Mouse (Mus musculus): ENCODE measurements at regions not wholly inside any gene's neighbourhood (a gene's known extent, or its start where the extent isn't known, plus 50 kb on each side); places are given as distances from the start of the nearest gene placed in this dataset.

DNA sequence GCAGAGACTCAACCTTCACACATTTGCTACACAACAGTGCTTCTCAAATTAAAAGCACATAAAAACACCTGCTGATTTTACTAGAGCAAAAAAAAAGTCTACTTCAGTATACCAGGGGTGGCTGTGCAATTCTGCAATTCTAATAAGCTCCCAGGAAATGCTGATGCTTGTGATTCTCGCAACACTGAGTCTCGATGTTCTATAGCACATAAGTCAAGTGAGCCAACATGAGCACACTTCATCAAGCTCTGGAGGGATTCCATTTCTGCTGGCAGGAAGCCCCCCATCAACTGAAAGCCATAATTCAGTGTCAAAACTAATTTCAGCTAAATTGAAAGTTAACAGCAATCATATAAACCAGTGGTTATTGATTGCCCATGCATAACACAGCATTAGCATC lies 2676.7 kb upstream of the Gm6569 start:
- WGBS: 56% methylated on average over 2 of the region's 2 CpGs
- Histone ChIP-seq H3K4me3 (ENCODE audit: insufficient read depth, low read depth, low read length) (no peak overlapping the region), H3K27ac (ENCODE audit: insufficient read depth, low read depth, low read length) (no peak overlapping the region), H3K4me1 (ENCODE audit: control insufficient read depth, insufficient read depth, low read length) (no peaks in the 10 kb centered on the region)
- TF ChIP-seq CTCF (IDR thresholded peaks at IDR 0.05; ENCODE audit: insufficient read depth, low read depth, low read length) (no peak), POLR2A (IDR thresholded peaks at IDR 0.05; ENCODE audit: insufficient read depth, low read depth, low read length) (no peak)

DNA sequence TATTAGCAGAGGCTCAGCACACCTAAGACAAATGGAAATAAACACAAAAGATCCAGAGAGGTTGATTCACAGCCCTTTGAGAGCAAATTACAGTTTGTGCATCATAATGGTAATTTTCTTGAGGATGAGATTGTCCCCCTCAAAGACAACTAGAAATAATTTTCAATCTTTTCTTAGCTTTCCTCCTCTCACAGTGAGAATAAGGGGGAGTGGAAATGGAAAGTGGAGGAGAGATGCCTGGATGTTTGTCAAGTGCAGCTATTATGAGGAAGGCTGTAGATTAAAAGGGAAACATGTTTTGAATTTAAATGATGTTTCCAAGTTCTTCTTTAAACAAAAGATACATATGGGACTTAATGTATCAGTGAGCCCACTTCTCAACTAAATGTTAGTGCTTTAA lies 2672.3 kb upstream of the Gm6569 start:
- H3K27ac ChIP-seq (ENCODE audit: insufficient read depth, low read depth, low read length): no peak overlapping the region
- no peaks in the 10 kb centered on the region for H3K4me1 ChIP-seq (ENCODE audit: control insufficient read depth, insufficient read depth, low read length)
- H3K4me3 ChIP-seq (ENCODE audit: insufficient read depth, low read depth, low read length): no peak overlapping the region
- TF ChIP-seq CTCF (IDR thresholded peaks at IDR 0.05; ENCODE audit: insufficient read depth, low read depth, low read length): no peak
- TF ChIP-seq POLR2A (IDR thresholded peaks at IDR 0.05; ENCODE audit: insufficient read depth, low read depth, low read length): no peak

DNA sequence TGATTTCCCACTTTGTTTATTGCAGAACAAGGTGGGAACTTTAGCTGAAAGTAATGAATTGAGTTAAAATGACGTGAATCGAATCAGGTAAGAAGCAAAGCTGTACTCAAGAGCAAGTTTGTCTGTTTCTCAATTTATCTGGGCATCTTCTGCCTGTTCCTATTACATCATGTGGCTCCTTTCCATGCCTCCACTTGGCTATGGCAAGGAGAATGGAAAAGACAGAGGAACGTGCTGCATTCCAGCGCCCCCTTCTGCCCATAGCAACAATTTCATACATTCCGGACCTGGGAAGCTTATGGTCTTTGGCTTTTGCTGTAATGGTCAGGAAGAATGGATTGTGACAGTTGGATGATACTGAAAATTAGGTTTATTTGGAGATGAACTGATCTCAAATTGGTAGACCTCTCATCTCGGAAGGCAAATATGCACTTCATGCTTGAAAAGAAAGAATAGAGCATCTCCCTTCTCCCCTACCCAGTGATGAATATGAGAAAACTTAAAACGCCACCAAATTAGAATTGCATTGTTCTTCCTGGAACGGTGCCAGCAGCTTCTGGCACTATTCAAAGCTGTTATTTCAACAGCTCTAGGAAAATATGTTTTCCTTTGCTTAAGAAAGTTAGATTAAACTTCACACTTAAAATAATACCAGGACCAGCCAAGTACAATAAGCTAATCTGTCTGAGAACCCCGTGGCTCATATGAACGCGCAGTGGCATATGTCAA lies 2639.2 kb upstream of the Gm6569 start:
- no peak overlapping the region for H3K4me3 ChIP-seq (ENCODE audit: insufficient read depth, low read depth, low read length)
- H3K4me1 ChIP-seq (ENCODE audit: control insufficient read depth, insufficient read depth, low read length): no peaks in the 10 kb centered on the region
- 33% methylated on average over 11 of the region's 11 CpGs for WGBS
- H3K27ac ChIP-seq (ENCODE audit: insufficient read depth, low read depth, low read length): no peak overlapping the region
- TF ChIP-seq POLR2A (IDR thresholded peaks at IDR 0.05; ENCODE audit: insufficient read depth, low read depth, low read length) (no peak), CTCF (IDR thresholded peaks at IDR 0.05; ENCODE audit: insufficient read depth, low read depth, low read length) (no peak)

DNA sequence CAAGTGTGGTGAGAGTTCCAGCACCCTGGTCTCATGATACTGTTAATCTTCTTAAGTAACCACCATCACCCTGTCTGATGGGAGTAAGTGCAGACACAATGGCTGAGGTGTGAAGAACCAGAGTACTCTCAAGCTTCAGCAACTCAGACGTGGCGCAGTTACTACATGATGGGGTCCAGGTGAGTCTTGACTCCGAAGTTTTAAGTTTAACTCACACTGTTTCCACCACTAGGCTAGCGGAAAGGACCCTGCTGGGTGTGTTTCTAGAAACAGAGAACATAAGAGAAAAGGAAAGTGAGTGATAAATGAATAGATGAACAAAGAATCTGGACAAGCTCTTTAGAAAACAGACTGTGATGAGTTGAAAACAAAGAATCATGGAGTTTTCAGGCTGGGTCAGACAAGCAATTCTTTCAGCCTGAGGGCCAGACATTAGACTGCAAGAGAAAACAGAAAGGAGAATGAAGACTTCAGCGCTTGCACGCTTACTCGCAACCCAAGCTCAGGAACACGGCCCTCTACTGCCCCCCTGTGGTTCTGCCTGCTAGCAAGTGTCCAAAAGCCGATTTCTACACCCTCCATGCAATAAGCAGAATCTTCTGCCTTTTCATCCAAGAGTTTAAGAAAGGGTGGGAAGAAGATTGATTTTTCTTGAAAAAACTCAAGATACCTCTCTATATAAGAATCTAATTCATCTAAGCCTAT lies 2593.6 kb upstream of the Gm6569 start:
- no peak overlapping the region for H3K27ac ChIP-seq (ENCODE audit: insufficient read depth, low read depth, low read length)
- H3K4me1 ChIP-seq (ENCODE audit: control insufficient read depth, insufficient read depth, low read length): no peaks in the 10 kb centered on the region
- no peak overlapping the region for H3K4me3 ChIP-seq (ENCODE audit: insufficient read depth, low read depth, low read length)
- TF ChIP-seq CTCF (IDR thresholded peaks at IDR 0.05; ENCODE audit: insufficient read depth, low read depth, low read length) (peak; percentile 70), POLR2A (IDR thresholded peaks at IDR 0.05; ENCODE audit: insufficient read depth, low read depth, low read length) (no peak)
- 35% methylated on average over 9 of the region's 9 CpGs for WGBS

DNA sequence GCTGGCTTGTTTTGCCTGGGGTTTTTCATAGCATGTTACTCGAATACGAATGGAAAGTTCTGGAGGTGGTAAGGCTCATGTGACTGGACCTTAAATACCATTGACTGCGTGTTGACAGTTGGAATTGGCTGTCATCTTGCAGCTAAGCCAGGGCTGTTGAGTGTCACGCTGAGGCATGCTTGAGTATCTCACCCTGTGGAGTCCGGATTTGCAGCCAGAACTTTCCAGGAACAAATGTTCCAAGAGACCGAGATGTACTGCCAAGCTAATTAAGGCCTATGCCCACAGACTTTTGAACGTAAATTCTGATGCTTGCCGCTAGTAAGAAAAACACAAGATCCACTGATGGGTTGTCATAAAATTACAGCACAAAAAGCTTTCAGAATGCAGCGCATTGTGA lies 2590.8 kb upstream of the Gm6569 start:
- TF ChIP-seq POLR2A (IDR thresholded peaks at IDR 0.05; ENCODE audit: insufficient read depth, low read depth, low read length) (no peak), CTCF (IDR thresholded peaks at IDR 0.05; ENCODE audit: insufficient read depth, low read depth, low read length) (no peak)
- 60% methylated on average over 9 of the region's 9 CpGs for WGBS
- Histone ChIP-seq H3K4me1 (ENCODE audit: control insufficient read depth, insufficient read depth, low read length) (no peaks in the 10 kb centered on the region), H3K27ac (ENCODE audit: insufficient read depth, low read depth, low read length) (no peak overlapping the region), H3K4me3 (ENCODE audit: insufficient read depth, low read depth, low read length) (no peak overlapping the region)

DNA sequence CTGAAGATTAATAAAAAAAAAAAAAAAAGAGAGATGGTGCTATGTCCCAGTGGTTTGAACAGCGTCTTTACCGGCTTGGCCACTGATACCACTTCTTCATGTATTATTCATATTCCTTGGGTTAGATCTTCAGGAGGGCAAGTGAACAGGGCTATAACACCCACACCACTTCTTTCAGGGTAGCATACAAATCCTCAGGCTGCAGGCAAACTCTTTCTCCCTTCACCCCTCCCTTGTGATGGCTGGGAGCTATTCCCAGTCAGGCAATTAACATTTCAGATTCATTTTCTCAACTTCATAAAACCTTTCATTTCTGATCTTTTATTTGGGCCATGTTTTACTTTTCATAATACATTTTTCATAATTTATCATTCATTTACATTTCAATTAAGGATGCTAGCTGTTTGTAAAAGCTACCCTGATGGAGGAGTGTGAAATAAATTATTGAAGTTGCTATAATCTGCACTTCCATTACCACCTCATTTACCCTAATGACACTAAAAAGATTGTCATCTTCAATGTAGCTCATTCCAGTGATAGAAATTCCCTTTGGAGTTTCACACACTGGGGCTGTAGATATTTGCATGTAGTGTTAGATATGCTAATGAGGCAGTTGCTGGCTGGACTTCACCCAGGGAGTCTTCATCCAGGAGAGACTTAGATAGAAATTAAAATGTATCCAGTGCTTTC lies 2558.3 kb upstream of the Gm6569 start:
- Histone ChIP-seq H3K27ac (ENCODE audit: insufficient read depth, low read depth, low read length) (no peak overlapping the region), H3K4me3 (ENCODE audit: insufficient read depth, low read depth, low read length) (no peak overlapping the region), H3K4me1 (ENCODE audit: control insufficient read depth, insufficient read depth, low read length) (no peaks in the 10 kb centered on the region)
- TF ChIP-seq CTCF (IDR thresholded peaks at IDR 0.05; ENCODE audit: insufficient read depth, low read depth, low read length): no peak
- no peak for TF ChIP-seq POLR2A (IDR thresholded peaks at IDR 0.05; ENCODE audit: insufficient read depth, low read depth, low read length)
- WGBS: 92% methylated on average over 2 of the region's 2 CpGs

DNA sequence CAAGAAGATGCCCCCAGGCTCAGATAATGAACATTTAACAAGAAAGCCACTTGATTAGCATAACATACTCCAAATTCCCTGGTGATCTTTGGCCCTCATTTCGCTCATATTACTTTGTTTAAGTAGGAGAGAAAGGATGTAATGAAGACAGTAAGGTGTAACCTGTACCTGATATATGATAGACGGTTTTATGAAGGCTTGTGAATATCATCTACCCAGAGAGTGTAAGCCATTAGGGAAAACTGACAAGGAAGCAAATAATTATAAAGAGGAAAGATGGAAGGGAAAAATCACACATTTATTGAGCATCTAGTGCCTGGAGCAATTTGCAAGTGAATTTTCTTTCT lies 2557.8 kb upstream of the Gm6569 start:
- Histone ChIP-seq H3K27ac (ENCODE audit: insufficient read depth, low read depth, low read length) (no peak overlapping the region), H3K4me1 (ENCODE audit: control insufficient read depth, insufficient read depth, low read length) (no peaks in the 10 kb centered on the region), H3K4me3 (ENCODE audit: insufficient read depth, low read depth, low read length) (no peak overlapping the region)
- no peak for TF ChIP-seq CTCF (IDR thresholded peaks at IDR 0.05; ENCODE audit: insufficient read depth, low read depth, low read length)
- TF ChIP-seq POLR2A (IDR thresholded peaks at IDR 0.05; ENCODE audit: insufficient read depth, low read depth, low read length): no peak
- WGBS: 88% methylated on average over 2 of the region's 2 CpGs

DNA sequence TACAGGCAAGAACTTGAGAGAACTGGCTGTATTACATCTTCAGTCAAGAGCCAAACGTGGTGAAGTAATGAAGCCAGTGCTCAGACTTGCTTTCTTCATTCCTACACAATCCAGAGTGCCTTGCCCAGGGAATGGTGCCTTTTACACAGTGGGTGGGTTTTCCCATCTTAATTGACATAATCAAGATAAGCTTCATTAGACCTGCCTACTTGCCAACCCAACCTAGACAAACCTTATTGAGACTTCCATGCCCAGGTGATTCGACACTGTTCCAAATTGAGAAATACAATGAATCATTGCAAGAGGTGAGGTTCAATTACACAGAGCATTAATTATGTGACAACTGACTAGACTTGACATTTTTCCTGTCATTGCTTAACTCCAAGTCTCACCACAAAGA lies 2557.0 kb upstream of the Gm6569 start:
- Histone ChIP-seq H3K4me3 (ENCODE audit: insufficient read depth, low read depth, low read length) (no peak overlapping the region), H3K27ac (ENCODE audit: insufficient read depth, low read depth, low read length) (no peak overlapping the region), H3K4me1 (ENCODE audit: control insufficient read depth, insufficient read depth, low read length) (no peaks in the 10 kb centered on the region)
- TF ChIP-seq POLR2A (IDR thresholded peaks at IDR 0.05; ENCODE audit: insufficient read depth, low read depth, low read length): no peak
- no peak for TF ChIP-seq CTCF (IDR thresholded peaks at IDR 0.05; ENCODE audit: insufficient read depth, low read depth, low read length)
- 85% methylated on average over 2 of the region's 2 CpGs for WGBS

DNA sequence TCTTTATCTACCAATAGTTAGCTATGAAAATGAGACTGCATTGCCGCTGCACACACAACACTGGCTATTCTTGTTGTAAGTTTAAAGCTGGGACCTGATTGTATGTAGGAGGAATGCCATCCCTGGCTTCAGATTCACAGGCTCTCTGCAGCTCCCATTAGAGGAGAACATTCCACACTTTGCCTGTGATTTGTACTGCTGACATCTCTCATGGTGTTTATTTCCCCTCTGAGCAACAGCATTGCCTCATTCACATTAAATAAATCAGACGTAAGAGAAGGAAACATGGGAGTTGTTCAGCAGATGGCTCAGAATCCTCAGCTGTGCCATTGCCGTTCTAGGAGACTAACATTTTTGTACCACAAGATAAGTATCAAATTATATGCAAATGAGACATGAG lies 2550.6 kb upstream of the Gm6569 start:
- 69% methylated on average over 3 of the region's 3 CpGs for WGBS
- Histone ChIP-seq H3K27ac (ENCODE audit: insufficient read depth, low read depth, low read length) (no peak overlapping the region), H3K4me1 (ENCODE audit: control insufficient read depth, insufficient read depth, low read length) (no peaks in the 10 kb centered on the region), H3K4me3 (ENCODE audit: insufficient read depth, low read depth, low read length) (no peak overlapping the region)
- TF ChIP-seq CTCF (IDR thresholded peaks at IDR 0.05; ENCODE audit: insufficient read depth, low read depth, low read length) (no peak), POLR2A (IDR thresholded peaks at IDR 0.05; ENCODE audit: insufficient read depth, low read depth, low read length) (no peak)
